ENCODE assay signal across 8 mouse cellular contexts in genomic region chr8:11084051-11084533, GRCm38 (mm10).
DNase-seq lines count a peak whose midpoint lies in the region; ATAC-seq and TF ChIP-seq lines count a peak whose summit lies in the region.

No protein-coding gene starts in this region.

- no peak overlapping the region for H3K4me3 ChIP-seq in G1E (ENCODE audit: low read depth, low read length)
- no peak overlapping the region for H3K4me3 ChIP-seq in liver, embryonic 15.5 days (replicated peaks)
- no peak overlapping the region for H3K4me3 ChIP-seq in midbrain, embryonic 10.5 days

- H3K4me1 ChIP-seq in G1E (ENCODE audit: insufficient read depth, low read depth, low read length) = peaks cover 33% of the 10 kb centered on the region
- H3K4me1 ChIP-seq in liver, embryonic 15.5 days (replicated peaks) = peaks cover 23% of the 10 kb centered on the region
- 0 out of 2 replicates have a peak, but pooled peaks cover 4% of the 10 kb centered on the region for H3K4me1 ChIP-seq in midbrain, embryonic 10.5 days

- no peak for TF ChIP-seq CTCF in G1E (IDR thresholded peaks at IDR 0.05; ENCODE audit: low read depth, low read length)

- no peak overlapping the region for H3K9ac ChIP-seq in liver, embryonic 15.5 days

- H3K36me3 ChIP-seq in G1E (replicated peaks) = no peaks in the 10 kb centered on the region
- H3K36me3 ChIP-seq in liver, embryonic 15.5 days (replicated peaks) = no peaks in the 10 kb centered on the region
- no peaks in the 10 kb centered on the region for H3K36me3 ChIP-seq in midbrain, embryonic 10.5 days

- H3K27me3 ChIP-seq in G1E (ENCODE audit: insufficient read depth, low read length) = peaks cover 52% of the 10 kb centered on the region
- peaks cover 4% of the 10 kb centered on the region; the same call in 1 of the 2 replicates for H3K27me3 ChIP-seq in liver, embryonic 15.5 days
- H3K27me3 ChIP-seq in midbrain, embryonic 10.5 days (ENCODE audit: low read depth, poor library complexity, severe bottlenecking) = no peaks in the 10 kb centered on the region

- no peak overlapping the region for H3K4me2 ChIP-seq in liver, embryonic 15.5 days

- H3K27ac ChIP-seq in liver, embryonic 15.5 days (replicated peaks) = no peak overlapping the region
- no peak overlapping the region for H3K27ac ChIP-seq in midbrain, embryonic 10.5 days (replicated peaks)

- peaks cover 10% of the 10 kb centered on the region; the same call in 1 of the 2 replicates for H3K9me3 ChIP-seq in G1E (replicated peaks)
- no peaks in the 10 kb centered on the region for H3K9me3 ChIP-seq in liver, embryonic 15.5 days (replicated peaks)
- H3K9me3 ChIP-seq in midbrain, embryonic 10.5 days (replicated peaks) = no peaks in the 10 kb centered on the region

- 25% methylated on average over 2 of the region's 2 CpGs for WGBS in liver, embryonic 15.5 days (ENCODE audit: insufficient replicate concordance)
- 87% methylated on average over 2 of the region's 2 CpGs for WGBS in midbrain, embryonic 10.5 days

- peak; percentile 93 for ATAC-seq in G1E (ENCODE audit: extremely low read depth, insufficient number of reproducible peaks, low FRiP score, poor library complexity, severe bottlenecking)
- ATAC-seq in liver, embryonic 15.5 days (ENCODE audit: insufficient read depth) = peak; percentile 76

- DNase-seq in adrenal gland, postnatal 14 days = peak; percentile 28
- no peak for DNase-seq in adrenal gland, postnatal 4 days (ENCODE audit: low spot score in 2 of 2)
- peak; percentile 48 for DNase-seq in G1E (ENCODE audit: low spot score)
- peak; percentile 97 for DNase-seq in heart, adult 11 months
- DNase-seq in midbrain, embryonic 10.5 days (ENCODE audit: low spot score) = no peak
- no peak for DNase-seq in thymus, postnatal 36 days
- DNase-seq in right cerebral cortex, postnatal 14 days = no peak

Comparison
In these comparisons a context has a peak if more than half of its experiments do, and no peak if none do; other contexts are left out.
1. DNase-seq: peak in adrenal gland, postnatal 14 days (single experiment), G1E (single experiment) and heart, adult 11 months (single experiment); none in adrenal gland, postnatal 4 days (0 of 2), midbrain, embryonic 10.5 days (single experiment), thymus, postnatal 36 days (0 of 2) and right cerebral cortex, postnatal 14 days (single experiment).